18 mouse cellular contexts compared by ENCODE assay signal in the genomic region with DNA sequence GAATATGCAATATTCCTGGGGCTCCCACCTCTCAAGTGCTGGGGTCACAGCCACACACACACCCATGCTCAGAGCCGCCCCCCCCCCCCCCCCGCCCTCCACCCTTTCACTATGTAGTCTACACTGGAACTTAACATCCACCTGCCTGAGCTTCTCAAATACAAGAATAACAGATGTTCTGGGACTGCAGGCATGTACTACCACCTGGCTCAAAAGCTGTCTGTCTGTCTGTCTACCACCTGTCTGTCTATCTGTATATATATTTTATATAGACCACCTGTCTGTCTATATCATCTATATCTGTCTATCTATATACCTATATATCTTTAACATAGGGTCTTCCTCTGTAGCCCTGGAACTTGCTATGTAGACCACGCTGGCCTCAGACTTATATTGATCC. TPM values are rescaled to one million over a fixed set of nuclear protein-coding genes. Genes with fewer than 3 reads are reported as not detected.
A peak's percentile ranks its signal among the peaks of the same experiment; 100 is the strongest.
DNase-seq lines count a peak whose midpoint lies in the region; ATAC-seq and TF ChIP-seq lines count a peak whose summit lies in the region.
"Had no signal": no experiment of that assay in that cellular context is flagged by ENCODE, and none has a peak within 500 bp of the region (broad histone marks: within the 10 kb centered on the region; RNA-seq: fewer than 3 reads in every experiment).

No protein-coding gene starts in this region.

- WGBS in liver, adult 2 months = 32% methylated on average over 2 of the region's 3 CpGs
- WGBS in liver, embryonic 11.5 days = 75% methylated on average over 3 of the region's 3 CpGs
- WGBS in liver, embryonic 14.5 days (ENCODE audit: insufficient replicate concordance) = 58% methylated on average over 3 of the region's 3 CpGs
- 51% methylated on average over 2 of the region's 3 CpGs for WGBS in stomach, embryonic 15.5 days

- H3K27me3 ChIP-seq in liver, adult 2 months (ENCODE audit: control insufficient read depth, insufficient read depth, low read length) = no peaks in the 10 kb centered on the region
- no peaks in the 10 kb centered on the region for H3K27me3 ChIP-seq in liver, embryonic 11.5 days (replicated peaks; ENCODE audit: control insufficient read depth, insufficient read depth, low read length)
- H3K27me3 ChIP-seq in ES-Bruce4 (ENCODE audit: control insufficient read depth, insufficient read depth, low read length, poor library complexity, severe bottlenecking) = no peaks in the 10 kb centered on the region
- no peaks in the 10 kb centered on the region for H3K27me3 ChIP-seq in liver, embryonic 14.5 days (ENCODE audit: control insufficient read depth, insufficient read depth, low read length)
- H3K27me3 ChIP-seq in stomach, embryonic 15.5 days (replicated peaks) = no peaks in the 10 kb centered on the region
- H3K27me3 ChIP-seq: embryonic facial prominence, embryonic 12.5 days had no signal

- H3K9me3 ChIP-seq in liver, embryonic 11.5 days (ENCODE audit: control insufficient read depth, low read length) = no peaks in the 10 kb centered on the region
- no peaks in the 10 kb centered on the region for H3K9me3 ChIP-seq in ES-Bruce4 (replicated peaks; ENCODE audit: control insufficient read depth, insufficient read depth, low read length, poor library complexity, severe bottlenecking)
- no peaks in the 10 kb centered on the region for H3K9me3 ChIP-seq in liver, embryonic 14.5 days (ENCODE audit: control insufficient read depth, low read length)
- no peaks in the 10 kb centered on the region for H3K9me3 ChIP-seq in stomach, embryonic 15.5 days
- H3K9me3 ChIP-seq: embryonic facial prominence, embryonic 12.5 days; heart, embryonic 10.5 days; hindbrain, embryonic 10.5 days; midbrain, embryonic 10.5 days had no signal

- peak overlapping the region; percentile 95 for H3K27ac ChIP-seq in liver, adult 2 months (replicated peaks; ENCODE audit: insufficient read depth, low read depth, low read length)
- no peak overlapping the region; the same call in 1 of the 2 replicates for H3K27ac ChIP-seq in liver, embryonic 11.5 days (ENCODE audit: low read depth, low read length)
- no peak overlapping the region for H3K27ac ChIP-seq in ES-Bruce4 (ENCODE audit: insufficient read depth, low read length)
- H3K27ac ChIP-seq in liver, embryonic 14.5 days = no peak overlapping the region
- H3K27ac ChIP-seq in stomach, embryonic 15.5 days = peak overlapping the region; percentile 90
- H3K27ac ChIP-seq: embryonic facial prominence, embryonic 12.5 days; heart, embryonic 10.5 days; hindbrain, embryonic 10.5 days; hindbrain, postnatal 0 days; macrophage; midbrain, embryonic 10.5 days had no signal

- peaks cover 8% of the 10 kb centered on the region; the same call in 1 of the 2 replicates for H3K79me2 ChIP-seq in liver, adult 2 months (ENCODE audit: control insufficient read depth, insufficient read depth, low read length)

- no peak for ATAC-seq in liver, embryonic 11.5 days (replicated peaks; ENCODE audit: low FRiP score)
- no peak for ATAC-seq in liver, embryonic 14.5 days (ENCODE audit: insufficient read depth)
- no peak for ATAC-seq in stomach, embryonic 15.5 days (ENCODE audit: insufficient read depth, low FRiP score, low read depth)
- ATAC-seq in inflammation-experienced regulatory T-cells, adult 6 months = no peak
- ATAC-seq: forebrain, embryonic 14.5 days; hindbrain, postnatal 0 days had no signal

- H3K9ac ChIP-seq in liver, adult 2 months (ENCODE audit: low read depth, low read length) = peak overlapping the region; percentile 80
- H3K9ac ChIP-seq in liver, embryonic 11.5 days (ENCODE audit: low read depth, low read length) = no peak overlapping the region
- H3K9ac ChIP-seq in ES-Bruce4 (ENCODE audit: low read depth, poor library complexity, severe bottlenecking) = 0 out of 2 replicates have a peak overlapping the region, but pooled peaks have one; percentile 5
- no peak overlapping the region for H3K9ac ChIP-seq in liver, embryonic 14.5 days (replicated peaks)
- no peak overlapping the region for H3K9ac ChIP-seq in stomach, embryonic 15.5 days
- H3K9ac ChIP-seq: embryonic facial prominence, embryonic 12.5 days had no signal

- no peak overlapping the region for H3K4me2 ChIP-seq in liver, embryonic 11.5 days
- H3K4me2 ChIP-seq in liver, embryonic 14.5 days (ENCODE audit: low read depth) = peak overlapping the region; percentile 6; the same call in 1 of the 2 replicates
- H3K4me2 ChIP-seq in stomach, embryonic 15.5 days = peak overlapping the region; percentile 49

- TF ChIP-seq CTCF in liver, adult 2 months (IDR thresholded peaks at IDR 0.05; ENCODE audit: low read depth, low read length) = no peak
- no peak for TF ChIP-seq CTCF in ES-Bruce4 (IDR thresholded peaks at IDR 0.05; ENCODE audit: low read depth, low read length)
- TF ChIP-seq CTCF in liver, embryonic 14.5 days (IDR thresholded peaks at IDR 0.05; ENCODE audit: low read depth) = no peak

- no peak for DNase-seq in liver, adult 2 months (ENCODE audit: extremely low read depth, low read depth, low spot score)
- no peak for DNase-seq in liver, embryonic 11.5 days (ENCODE audit: low spot score)
- DNase-seq in liver, embryonic 14.5 days (ENCODE audit: low read depth in 3 of 3, low spot score in 3 of 3) = no peak
- DNase-seq in testis, postnatal 14 days (ENCODE audit: low spot score) = no peak
- DNase-seq: cerebellum, adult 8-10 months; gastrocnemius, postnatal 36 days; retina, postnatal 1 day had no signal

- TF ChIP-seq POLR2A in liver, adult 2 months (IDR thresholded peaks at IDR 0.05; ENCODE audit: extremely low read depth, insufficient read depth, low read length) = no peak
- TF ChIP-seq POLR2A in ES-Bruce4 (IDR thresholded peaks at IDR 0.05; ENCODE audit: insufficient read depth, low read length) = no peak

- H3K36me3 ChIP-seq in liver, adult 2 months (ENCODE audit: control insufficient read depth, insufficient read depth, low read length) = no peaks in the 10 kb centered on the region
- H3K36me3 ChIP-seq in liver, embryonic 11.5 days (ENCODE audit: control insufficient read depth, insufficient read depth, low read length) = no peaks in the 10 kb centered on the region
- H3K36me3 ChIP-seq in ES-Bruce4 (ENCODE audit: control insufficient read depth, insufficient read depth, low read length, poor library complexity, severe bottlenecking) = no peaks in the 10 kb centered on the region
- H3K36me3 ChIP-seq in liver, embryonic 14.5 days (replicated peaks; ENCODE audit: control insufficient read depth, insufficient read depth, low read depth) = no peaks in the 10 kb centered on the region
- H3K36me3 ChIP-seq in stomach, embryonic 15.5 days = no peaks in the 10 kb centered on the region
- H3K36me3 ChIP-seq: embryonic facial prominence, embryonic 12.5 days; heart, embryonic 10.5 days; hindbrain, embryonic 10.5 days; midbrain, embryonic 10.5 days had no signal

- TF ChIP-seq EP300 in ES-Bruce4 (IDR thresholded peaks at IDR 0.05; ENCODE audit: insufficient read depth, low read depth, low read length) = no peak
- TF ChIP-seq EP300 in liver, embryonic 14.5 days (IDR thresholded peaks at IDR 0.05; ENCODE audit: low read depth) = no peak

- peak overlapping the region; percentile 46; the same call in 1 of the 2 replicates for H3K4me3 ChIP-seq in liver, adult 2 months (ENCODE audit: insufficient read depth, low read depth, low read length)
- H3K4me3 ChIP-seq in liver, embryonic 11.5 days (ENCODE audit: low read depth, low read length) = no peak overlapping the region
- no peak overlapping the region for H3K4me3 ChIP-seq in ES-Bruce4 (ENCODE audit: low read depth, low read length)
- H3K4me3 ChIP-seq in liver, embryonic 14.5 days (ENCODE audit: insufficient read depth in 1 of 2, low read depth in 2 of 2, low read length in 2 of 2) = no peak overlapping the region
- H3K4me3 ChIP-seq in stomach, embryonic 15.5 days (replicated peaks) = no peak overlapping the region
- H3K4me3 ChIP-seq: embryonic facial prominence, embryonic 12.5 days; erythroblast, embryonic 14.5 days; hindbrain, embryonic 10.5 days; midbrain, embryonic 10.5 days had no signal

- peaks cover 12% of the 10 kb centered on the region for H3K4me1 ChIP-seq in liver, adult 2 months (ENCODE audit: control insufficient read depth, insufficient read depth, low read length)
- no peaks in the 10 kb centered on the region for H3K4me1 ChIP-seq in liver, embryonic 11.5 days (replicated peaks; ENCODE audit: control insufficient read depth, insufficient read depth, low read length)
- H3K4me1 ChIP-seq in ES-Bruce4 (ENCODE audit: control insufficient read depth, insufficient read depth, low read length) = peaks cover 2% of the 10 kb centered on the region
- no peaks in the 10 kb centered on the region for H3K4me1 ChIP-seq in liver, embryonic 14.5 days (replicated peaks; ENCODE audit: control insufficient read depth in 2 of 2, insufficient read depth in 2 of 2, low read length in 1 of 2)
- peaks cover 4% of the 10 kb centered on the region; the same call in 1 of the 2 replicates for H3K4me1 ChIP-seq in stomach, embryonic 15.5 days
- H3K4me1 ChIP-seq: midbrain, embryonic 10.5 days had no signal

RNA-seq across cellular contexts. Expression of a gene that starts 16.1 kb away (rescaled TPM):
- 28.9 and 32.7 TPM in 2 replicates for total RNA-seq in liver, adult 2 months (2014; rRNA removed)
- 11.2 and 16.0 TPM in 2 replicates for polyA plus RNA-seq in liver, adult 2 months (2012; rRNA removed)
- 19.0 and 19.3 TPM in 2 replicates for polyA plus RNA-seq in liver, embryonic 11.5 days (2014; fragmentation: Nextera tagmentation; extraction: Ambion mirVana)
- 104 and 113 TPM in 2 replicates for polyA plus RNA-seq in ES-Bruce4 (2011; ENCODE audit: insufficient read depth, insufficient read length, low read depth, missing spikeins)
- polyA plus RNA-seq in liver, embryonic 14.5 days (2012; rRNA removed) = 3.3 and 5.1 TPM in 2 replicates
- 6.2 and 7.0 TPM in 2 replicates for polyA plus RNA-seq in liver, embryonic 14.5 days (2014; fragmentation: Nextera tagmentation; extraction: Ambion mirVana)
- polyA plus RNA-seq in stomach, embryonic 15.5 days (2015; fragmentation: Nextera tagmentation; extraction: Ambion mirVana) = 71.2 and 78.3 TPM in 2 replicates
- polyA plus RNA-seq in inflammation-experienced regulatory T-cells, adult 6 months (2017; shearing (Covaris generic)) = 1 to 10 TPM; 2.2 to 2.9 (median 2.3) TPM

Comparison
In these comparisons a context has a peak if more than half of its experiments do, and no peak if none do; other contexts are left out.
1. H3K27ac ChIP-seq: peak in liver, adult 2 months (single experiment) and stomach, embryonic 15.5 days (single experiment); none in liver, embryonic 11.5 days (single experiment), ES-Bruce4 (single experiment) and liver, embryonic 14.5 days (single experiment).
2. H3K9ac ChIP-seq: peak in liver, adult 2 months (single experiment) and ES-Bruce4 (single experiment); none in liver, embryonic 11.5 days (single experiment), liver, embryonic 14.5 days (single experiment) and stomach, embryonic 15.5 days (single experiment).